Mouse (Mus musculus): ENCODE measurements around the gene Gucd1. TPM values are rescaled to one million over a fixed set of nuclear protein-coding genes. Genes with fewer than 3 reads are reported as not detected.
"Not testable (repeated sequence)": the region's sequence is repeated elsewhere in the genome, so short reads cannot be mapped to it uniquely, and the experiment has no call there.

Gucd1 gene
- total RNA-seq, 2 experiments from 2014 or later = 21.3 to 22.4 TPM

GRCm38 (mm10) chr10:75477034-75477433, 40.7 kb downstream of the Gucd1 start:
- DNase-seq (ENCODE audit: low spot score in 2 of 2) = no peak

- DNase-seq (ENCODE audit: low spot score in 2 of 2) = not testable (repeated sequence)
Measured at GRCm38 (mm10) chr10:75475139-75475850, 42.5 kb downstream of the Gucd1 start.

GRCm38 (mm10) chr10:75474571-75474970, 43.2 kb downstream of the Gucd1 start:
- no peak for DNase-seq (ENCODE audit: low spot score in 2 of 2)

- no peak for DNase-seq (ENCODE audit: low spot score in 2 of 2)
Measured at GRCm38 (mm10) chr10:75473411-75473810, 44.4 kb downstream of the Gucd1 start.

- DNase-seq (ENCODE audit: low spot score in 2 of 2) = peak; percentile 41 to 63
Measured at GRCm38 (mm10) chr10:75465781-75466550, 51.8 kb downstream of the Gucd1 start.

GRCm38 (mm10) chr10:75462728-75463127, 55.0 kb downstream of the Gucd1 start:
- DNase-seq (ENCODE audit: low spot score in 2 of 2) = no peak

- DNase-seq (ENCODE audit: low spot score in 2 of 2) = no peak
Measured at GRCm38 (mm10) chr10:75458329-75458728, 59.4 kb downstream of the Gucd1 start.

- DNase-seq (ENCODE audit: low spot score in 2 of 2) = no peak
Measured at GRCm38 (mm10) chr10:75457852-75458251, 59.9 kb downstream of the Gucd1 start.

- DNase-seq (ENCODE audit: low spot score in 2 of 2) = not testable (repeated sequence)
Measured at GRCm38 (mm10) chr10:75456061-75456831, 61.5 kb downstream of the Gucd1 start.

- peak in 1 of 2 experiments; percentile 47 for DNase-seq (ENCODE audit: low spot score in 2 of 2)
Measured at GRCm38 (mm10) chr10:75451036-75451786, 66.6 kb downstream of the Gucd1 start.

- no peak for DNase-seq (ENCODE audit: low spot score in 2 of 2)
Measured at GRCm38 (mm10) chr10:75450331-75450730, 67.4 kb downstream of the Gucd1 start.

GRCm38 (mm10) chr10:75448806-75449420, 68.9 kb downstream of the Gucd1 start:
- no peak for DNase-seq (ENCODE audit: low spot score in 2 of 2)

- DNase-seq (ENCODE audit: low spot score in 2 of 2) = no peak
Measured at GRCm38 (mm10) chr10:75447489-75447888, 70.3 kb downstream of the Gucd1 start.

- DNase-seq (ENCODE audit: low spot score in 2 of 2) = no peak
Measured at GRCm38 (mm10) chr10:75446501-75447083, 71.2 kb downstream of the Gucd1 start.

GRCm38 (mm10) chr10:75445030-75445429, 72.7 kb downstream of the Gucd1 start:
- no peak for DNase-seq (ENCODE audit: low spot score in 2 of 2)

- no peak for DNase-seq (ENCODE audit: low spot score in 2 of 2)
Measured at GRCm38 (mm10) chr10:75444111-75444826, 73.5 kb downstream of the Gucd1 start.

GRCm38 (mm10) chr10:75443017-75443416, 74.8 kb downstream of the Gucd1 start:
- DNase-seq (ENCODE audit: low spot score in 2 of 2) = no peak

- DNase-seq (ENCODE audit: low spot score in 2 of 2) = no peak
Measured at GRCm38 (mm10) chr10:75441800-75442199, 76.0 kb downstream of the Gucd1 start.

GRCm38 (mm10) chr10:75440756-75441155, 77.0 kb downstream of the Gucd1 start:
- DNase-seq (ENCODE audit: low spot score in 2 of 2) = no peak
